Mouse (Mus musculus) fat pad, adult 2 months (tissue): ENCODE data around the gene Kcnc3.

Experiments used
- DNase-seq: peaks from one replicate; pipeline ENCODE4 v3.0.0-alpha.2; 2011; ENCODE audit warnings: low read depth, low spot score; ENCODE audit errors: extremely low read depth

Kcnc3 gene

GRCm38 (mm10) chr7:44590402-44591347 lies at the start of gene Kcnc3:
Kcnc3 (plus strand) TSS chr7:44590664.
- DNase-seq, result peak; percentile 36

- no peak for DNase-seq
Observed at GRCm38 (mm10) chr7:44542555-44542954, 47.9 kb upstream of the Kcnc3 start.

- DNase-seq, result no peak
Observed at GRCm38 (mm10) chr7:44543071-44543470, 47.4 kb upstream of the Kcnc3 start.

GRCm38 (mm10) chr7:44546274-44546673 lies 44.2 kb upstream of the Kcnc3 start:
- no peak for DNase-seq

- DNase-seq, result no peak
Observed at GRCm38 (mm10) chr7:44547041-44547440, 43.4 kb upstream of the Kcnc3 start.

- no peak for DNase-seq
Observed at GRCm38 (mm10) chr7:44547725-44548124, 42.7 kb upstream of the Kcnc3 start.

GRCm38 (mm10) chr7:44548497-44549087 lies 41.9 kb upstream of the Kcnc3 start, which contains the start of gene Pold1:
Pold1 (minus strand) TSS chr7:44548849.
- DNase-seq, result peak; percentile 63

- no peak for DNase-seq
Observed at GRCm38 (mm10) chr7:44549621-44550408, 40.6 kb upstream of the Kcnc3 start.

GRCm38 (mm10) chr7:44550409-44550678 lies 40.1 kb upstream of the Kcnc3 start:
- DNase-seq, result no peak

- no peak for DNase-seq
Observed at GRCm38 (mm10) chr7:44551301-44551700, 39.2 kb upstream of the Kcnc3 start.

- no peak for DNase-seq
Observed at GRCm38 (mm10) chr7:44551731-44552130, 38.7 kb upstream of the Kcnc3 start.

- no peak for DNase-seq
Observed at GRCm38 (mm10) chr7:44552141-44552908, 38.1 kb upstream of the Kcnc3 start.

GRCm38 (mm10) chr7:44553196-44553764 lies 37.2 kb upstream of the Kcnc3 start:
- DNase-seq, result no peak

- DNase-seq, result peak; percentile 45
Observed at GRCm38 (mm10) chr7:44553826-44554225, 36.6 kb upstream of the Kcnc3 start, which contains the start of gene Nr1h2. Nr1h2 (minus strand) TSS chr7:44553951.

- no peak for DNase-seq
Observed at GRCm38 (mm10) chr7:44557629-44558028, 32.8 kb upstream of the Kcnc3 start.

GRCm38 (mm10) chr7:44560435-44561400 lies 29.7 kb upstream of the Kcnc3 start:
- DNase-seq, result no peak

- DNase-seq, result no peak
Observed at GRCm38 (mm10) chr7:44563284-44563683, 27.2 kb upstream of the Kcnc3 start.

- no peak for DNase-seq
Observed at GRCm38 (mm10) chr7:44564486-44564885, 26.0 kb upstream of the Kcnc3 start.

- DNase-seq, result no peak
Observed at GRCm38 (mm10) chr7:44565414-44565813, 25.1 kb upstream of the Kcnc3 start.
